Mouse (Mus musculus): ENCODE measurements around the gene AC109138.7.
"Not testable (repeated sequence)": the region's sequence is repeated elsewhere in the genome, so short reads cannot be mapped to it uniquely, and the experiment has no call there.

AC109138.7 gene

GRCm38 (mm10) chr19:4218293-4218692 lies 4.1 kb downstream of the AC109138.7 start:
- peak; percentile 22 for DNase-seq (ENCODE audit: low read depth)

DNA sequence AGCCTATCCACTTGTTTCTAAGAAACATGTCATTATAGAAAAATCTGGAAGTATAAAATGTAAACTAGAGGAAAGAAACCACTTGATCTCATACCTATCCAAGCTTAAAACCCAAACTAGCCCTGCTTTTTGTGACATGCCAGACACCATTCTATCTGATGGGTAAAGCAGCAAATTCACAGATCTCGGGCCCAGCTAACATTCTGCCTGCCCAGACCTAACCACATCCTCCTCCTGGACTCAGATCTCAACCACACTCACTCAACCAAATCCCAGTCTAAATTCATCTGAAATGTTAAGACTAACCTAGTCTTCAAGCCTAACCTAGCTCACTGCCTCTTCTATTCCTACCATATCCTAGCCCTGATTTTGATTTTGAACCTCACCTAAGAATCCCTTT lies 4.6 kb downstream of the AC109138.7 start:
- DNase-seq (ENCODE audit: low read depth), result peak; percentile 70

- DNase-seq (ENCODE audit: low read depth), result no peak
Observed at GRCm38 (mm10) chr19:4219943-4220342, 5.8 kb downstream of the AC109138.7 start.

DNA sequence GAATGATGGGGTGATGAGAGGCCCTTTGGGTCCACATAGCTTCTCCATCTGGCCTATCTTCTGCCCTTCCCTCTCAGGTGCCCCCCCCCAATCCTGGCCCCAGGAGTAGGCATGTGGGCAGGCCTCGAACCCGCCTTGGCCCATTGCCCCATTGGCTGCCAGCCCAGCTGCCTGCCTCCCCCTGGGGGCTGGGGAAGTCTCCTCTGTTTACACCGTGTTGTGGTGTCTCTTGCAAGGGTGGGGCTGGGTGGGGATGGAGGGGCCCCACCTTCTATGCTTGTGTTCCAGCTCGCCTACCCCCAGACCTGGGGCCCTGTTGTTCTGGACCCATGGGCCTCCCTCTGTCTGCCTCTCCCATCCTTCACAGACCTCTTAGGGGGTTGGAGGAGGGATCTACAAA lies 6.3 kb downstream of the AC109138.7 start:
- DNase-seq (ENCODE audit: low read depth), result no peak

- peak; percentile 63 for DNase-seq (ENCODE audit: low read depth)
Observed at GRCm38 (mm10) chr19:4220957-4221743, 7.0 kb downstream of the AC109138.7 start.

- peak; percentile 41 for DNase-seq (ENCODE audit: low read depth)
Observed at GRCm38 (mm10) chr19:4222165-4222564, 8.0 kb downstream of the AC109138.7 start.

DNA sequence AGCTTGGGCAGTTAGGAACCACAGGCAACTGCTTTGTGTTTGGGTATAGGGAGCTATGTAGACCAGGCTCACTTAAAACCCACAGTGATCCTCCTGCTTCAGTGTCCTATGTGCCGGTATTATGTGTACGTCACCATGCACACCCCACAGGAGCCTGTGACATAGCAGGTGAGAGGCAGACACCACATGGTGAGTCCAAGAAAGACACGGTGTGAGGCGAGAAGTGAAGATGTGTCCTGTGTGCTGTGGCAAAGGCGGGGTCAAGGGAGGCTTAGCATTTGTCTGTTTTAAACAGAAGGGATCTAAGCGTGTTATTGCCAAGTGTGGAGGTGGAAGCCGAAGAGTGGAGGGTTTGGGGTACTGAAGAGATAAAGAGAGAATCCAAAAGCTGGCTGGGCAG lies 12.6 kb downstream of the AC109138.7 start:
- DNase-seq (ENCODE audit: low read depth), result peak; percentile 47

DNA sequence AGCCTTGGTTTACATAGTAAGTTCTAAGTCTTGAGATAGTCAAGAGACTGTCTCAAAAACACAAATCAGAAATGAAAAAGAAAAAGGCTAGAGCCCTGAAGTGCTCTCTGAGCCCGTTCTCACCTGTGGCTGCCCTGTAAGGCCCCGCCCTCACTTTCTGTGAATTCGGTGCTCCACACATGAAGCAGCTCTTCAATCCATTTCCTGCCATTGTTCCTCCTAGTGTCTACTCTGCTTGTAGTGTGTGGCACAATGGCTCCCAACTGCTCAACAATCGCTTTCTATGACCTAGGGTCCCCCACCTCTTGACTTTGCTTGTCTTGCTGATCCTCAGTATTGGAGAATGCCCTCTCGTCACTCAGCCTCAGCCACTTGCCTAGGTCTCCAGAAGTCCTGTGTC lies 13.3 kb downstream of the AC109138.7 start:
- DNase-seq (ENCODE audit: low read depth), result peak; percentile 75

DNA sequence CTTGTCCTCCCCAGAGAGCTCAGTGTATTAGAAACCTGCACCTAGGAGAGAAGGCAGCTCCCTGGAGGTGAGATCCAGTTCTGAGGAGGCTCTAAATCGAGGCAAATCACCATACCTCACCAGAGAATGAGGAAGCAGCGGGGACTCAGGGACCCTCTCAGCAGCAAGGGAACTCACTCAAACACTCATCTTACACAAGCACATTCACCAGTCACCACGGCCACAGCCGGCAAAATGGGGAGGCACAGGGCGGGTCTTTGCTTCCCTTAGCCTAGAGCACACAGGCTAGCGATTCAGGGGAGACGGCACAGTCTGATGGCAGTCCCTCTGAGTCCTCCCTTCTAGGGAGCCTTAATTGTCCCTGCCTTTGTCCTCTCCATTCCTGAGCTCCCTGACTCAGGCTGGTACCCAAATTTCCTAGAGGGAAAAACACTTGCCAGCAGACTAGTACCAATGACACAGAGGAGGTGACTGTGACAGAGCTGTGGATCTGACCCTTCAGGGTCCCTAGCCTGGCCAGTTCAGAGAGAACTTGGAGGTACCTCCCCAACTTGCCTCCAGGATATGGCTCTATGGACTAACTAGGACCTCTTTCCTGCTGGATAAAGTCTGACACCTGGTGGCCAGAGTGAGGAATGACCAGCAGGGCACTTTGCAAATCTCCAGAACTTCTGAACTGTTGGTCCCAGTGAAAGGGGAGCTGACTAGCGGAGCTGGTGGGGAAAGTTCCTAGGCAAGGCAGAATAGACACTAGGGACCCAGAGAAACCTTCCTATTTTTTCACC lies 13.9 kb downstream of the AC109138.7 start:
- peak; percentile 86 for DNase-seq (ENCODE audit: low read depth)

DNA sequence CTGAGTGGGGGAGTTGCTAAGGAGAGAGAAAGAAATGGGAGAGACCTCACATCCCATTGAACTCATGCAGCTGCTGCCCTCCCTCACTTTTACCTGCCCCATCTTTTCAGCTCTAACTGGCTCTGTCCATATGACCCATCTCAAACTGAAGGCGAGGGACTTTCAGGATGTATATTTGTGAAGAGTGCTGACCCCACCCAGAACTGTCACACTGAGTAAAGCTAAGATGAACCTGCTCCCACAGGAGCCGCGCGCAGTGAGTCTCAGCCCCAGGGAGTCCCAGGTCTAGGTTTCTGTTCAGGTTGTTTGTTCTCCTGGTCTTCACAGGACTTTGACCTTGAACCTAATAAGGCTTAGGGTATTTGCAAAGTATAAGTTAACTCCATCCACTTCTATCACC lies 14.7 kb downstream of the AC109138.7 start:
- peak; percentile 32 for DNase-seq (ENCODE audit: low read depth)

- DNase-seq (ENCODE audit: low read depth), result peak; percentile 27
Observed at GRCm38 (mm10) chr19:4229451-4230076, 15.4 kb downstream of the AC109138.7 start.

DNA sequence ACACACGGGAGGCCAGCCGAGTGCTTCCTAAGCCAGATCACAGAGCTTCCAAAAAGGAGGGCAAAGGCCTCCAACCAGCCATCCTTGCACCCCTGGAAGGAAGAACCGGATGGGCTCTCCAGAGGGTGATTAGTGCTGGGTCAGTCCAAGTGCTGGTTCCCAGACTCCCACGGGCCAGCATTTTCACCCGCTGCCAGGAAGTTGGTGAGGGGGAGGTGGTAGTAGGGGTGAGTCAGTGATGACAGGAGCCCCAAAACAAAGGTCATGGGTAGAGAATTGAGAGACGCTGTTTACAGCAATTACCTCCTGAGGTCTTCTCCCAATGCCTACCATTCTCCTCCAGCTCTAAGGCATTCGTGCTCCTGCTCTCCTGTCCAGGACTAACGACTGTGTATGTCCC lies 16.3 kb downstream of the AC109138.7 start:
- peak; percentile 38 for DNase-seq (ENCODE audit: low read depth)

GRCm38 (mm10) chr19:4231253-4232185 lies 17.4 kb downstream of the AC109138.7 start, which contains the start of gene Pold4:
Gene Pold4, plus strand, starts transcription at chr19:4231899.
- peak; percentile 96 for DNase-seq (ENCODE audit: low read depth)

DNA sequence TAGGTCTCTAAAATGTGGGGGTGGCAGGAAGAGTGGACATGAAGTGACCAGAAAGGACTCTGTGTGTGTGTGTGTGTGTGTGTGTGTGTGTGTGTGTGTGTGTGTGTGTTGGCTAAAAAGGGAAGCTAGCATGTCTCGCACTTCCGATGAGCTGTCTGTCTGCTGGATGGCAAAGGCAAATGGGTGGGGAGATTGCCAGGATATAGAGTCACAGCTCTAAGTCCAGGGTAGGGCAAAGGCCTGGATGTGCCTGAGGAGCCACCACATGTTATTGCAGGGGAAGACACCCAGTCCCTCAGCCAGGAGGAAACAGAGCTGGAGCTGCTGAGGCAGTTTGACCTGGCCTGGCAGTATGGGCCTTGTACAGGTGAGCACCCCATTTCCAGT lies 18.0 kb downstream of the AC109138.7 start:
- no peak for DNase-seq (ENCODE audit: low read depth)

DNA sequence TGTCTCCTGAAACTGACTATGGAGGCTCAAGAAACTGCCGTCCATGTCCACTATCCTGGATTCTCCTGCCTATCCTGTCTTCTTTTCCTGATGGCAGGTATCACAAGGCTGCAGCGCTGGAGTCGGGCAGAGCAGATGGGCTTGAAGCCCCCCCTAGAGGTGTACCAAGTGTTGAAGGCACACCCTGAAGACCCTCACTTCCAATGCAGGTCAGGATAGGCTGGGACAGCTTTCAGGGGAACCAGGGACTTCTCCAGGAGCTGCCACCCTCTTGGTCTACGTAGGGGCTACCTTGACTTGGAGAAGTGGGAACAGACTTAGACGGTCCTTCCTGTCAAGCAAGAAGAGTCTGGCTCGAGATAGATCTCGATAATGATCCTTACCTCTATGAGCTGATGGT lies 18.5 kb downstream of the AC109138.7 start:
- peak; percentile 31 for DNase-seq (ENCODE audit: low read depth)

DNA sequence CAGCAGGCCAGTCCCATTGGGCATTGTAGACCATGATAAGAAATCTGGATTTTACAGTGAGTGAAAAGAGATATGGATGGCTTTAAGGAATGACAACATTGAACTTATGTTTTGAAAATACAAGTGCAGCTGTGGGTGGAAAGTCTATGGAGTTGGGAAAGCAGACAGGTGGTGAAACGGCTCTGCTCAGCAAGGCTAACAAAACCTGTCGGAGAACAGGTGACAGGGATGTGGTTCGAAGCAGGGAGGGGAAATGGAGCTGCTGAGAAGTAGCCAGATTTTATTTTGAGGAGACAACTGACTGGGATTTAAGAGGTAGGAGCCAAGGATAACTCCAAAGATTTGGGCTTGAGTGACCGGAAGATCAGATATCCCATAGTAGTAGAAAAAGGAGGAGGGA lies 20.4 kb downstream of the AC109138.7 start:
- DNase-seq (ENCODE audit: low read depth), result no peak

GRCm38 (mm10) chr19:4240247-4240668 lies 26.1 kb downstream of the AC109138.7 start:
- DNase-seq (ENCODE audit: low read depth), result no peak

DNA sequence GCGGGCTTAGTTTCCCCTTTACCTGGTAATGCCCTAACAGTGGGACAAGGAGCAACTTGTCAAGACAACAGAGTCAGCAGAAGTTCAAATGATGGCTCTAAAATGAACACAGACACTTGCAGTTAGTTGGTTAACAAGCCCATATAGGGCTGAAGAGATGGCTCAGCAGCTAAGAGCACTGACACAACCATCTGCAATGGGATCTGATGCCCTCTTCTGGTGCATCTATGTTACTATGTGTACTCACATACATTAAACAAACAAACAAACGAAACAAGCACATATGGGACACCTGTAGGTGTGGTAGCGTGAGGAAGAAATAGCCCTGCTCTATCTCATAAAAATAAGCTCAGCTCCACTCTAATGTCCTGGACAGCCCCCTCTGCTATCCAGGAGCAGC lies 28.3 kb downstream of the AC109138.7 start:
- peak; percentile 51 for DNase-seq (ENCODE audit: low read depth)

DNA sequence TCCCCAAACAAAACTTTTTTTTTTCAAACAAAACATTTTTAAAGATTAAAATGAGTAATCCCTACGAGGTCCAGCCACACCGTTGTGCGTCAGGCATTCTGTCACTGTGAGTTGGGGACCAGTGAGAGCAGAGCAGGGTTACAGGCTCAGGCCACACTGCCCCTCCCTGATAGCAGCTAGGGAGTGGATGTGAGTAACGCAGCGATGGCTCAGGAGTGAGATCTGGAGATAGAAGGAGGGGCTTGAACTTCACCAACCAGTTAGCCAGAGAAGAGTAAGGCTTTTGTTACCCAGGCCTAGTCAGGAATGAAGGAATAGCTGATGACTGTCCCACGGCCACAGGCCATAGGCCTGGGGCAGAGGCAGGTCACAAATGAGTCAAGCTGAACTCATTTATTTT lies 30.6 kb downstream of the AC109138.7 start:
- DNase-seq (ENCODE audit: low read depth), result no peak

GRCm38 (mm10) chr19:4247010-4247409 lies 32.9 kb downstream of the AC109138.7 start:
- peak; percentile 61 for DNase-seq (ENCODE audit: low read depth)

DNA sequence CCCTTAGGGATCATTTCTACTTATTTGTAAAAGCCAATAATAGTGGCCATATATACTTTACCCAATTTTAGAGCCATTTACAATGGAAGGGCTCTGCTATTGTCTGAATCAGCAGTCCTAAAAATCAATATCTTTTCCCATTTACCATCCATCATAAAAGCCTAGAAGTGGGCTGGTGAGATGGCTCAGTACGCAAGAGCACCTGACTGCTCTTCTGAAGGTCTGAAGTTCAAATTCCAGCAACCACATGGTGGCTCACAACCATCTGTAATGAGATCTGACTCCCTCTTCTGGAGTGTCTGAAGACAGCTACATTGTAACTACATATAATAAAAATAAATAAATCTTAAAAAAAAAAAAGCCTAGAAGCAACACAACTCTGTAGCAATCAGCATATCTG lies 34.5 kb downstream of the AC109138.7 start:
- DNase-seq (ENCODE audit: low read depth), result not testable (repeated sequence)

DNA sequence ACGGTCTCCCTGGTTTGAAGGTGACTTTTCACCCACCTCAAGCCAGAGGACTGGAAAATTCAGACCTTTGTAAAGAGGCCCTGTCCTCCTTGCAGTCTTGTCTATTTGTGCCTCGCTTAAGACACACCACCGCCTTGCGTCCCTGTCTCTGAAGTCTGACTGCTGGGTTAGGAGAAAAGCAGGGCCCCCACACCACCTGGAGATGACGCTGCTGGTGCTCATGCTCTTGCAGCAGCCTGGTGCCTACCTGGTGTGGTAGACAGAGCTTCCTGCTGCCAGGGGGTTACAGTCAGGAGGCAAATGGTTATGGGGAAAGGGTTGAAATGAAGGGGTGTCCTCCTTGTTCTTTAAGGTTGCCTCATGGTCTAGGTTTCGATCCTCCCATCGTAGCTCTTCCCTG lies 40.1 kb downstream of the AC109138.7 start:
- DNase-seq (ENCODE audit: low read depth), result no peak

Data from naive thymus-derived CD4-positive, alpha-beta T cell, adult 2 months (primary cell).